Mouse (Mus musculus) heart, postnatal 0 days (tissue): ENCODE measurements around the gene Slc44a4. TPM values are rescaled to one million over a fixed set of nuclear protein-coding genes. Genes with fewer than 3 reads are reported as not detected.

Experiments used
- ATAC-seq: fragments of 200-750 bp; cut with Nextera tagmentation; 2 replicates; pipeline ENCODE4 v1.8.0; 2017; ENCODE audit warnings: low read depth, moderate number of reproducible peaks, moderate library complexity; ENCODE audit not compliant: insufficient read depth
- DNase-seq: peaks from one replicate; pipeline ENCODE4 v3.0.0-alpha.2; 2016; ENCODE audit warnings: low spot score
- H3K27ac ChIP-seq: fragments of 300-500 bp; sonication (generic); 2 replicates; pipeline ENCODE4 v1.5.1; 2014; ENCODE audit warnings: low read depth, mild to moderate bottlenecking
- H3K27me3 ChIP-seq: fragments of 300-500 bp; sonication (generic); 2 replicates; pipeline ENCODE4 v1.6.1; 2014; ENCODE audit warnings: low read length, mixed read lengths; ENCODE audit not compliant: control insufficient read depth, insufficient read depth
- H3K36me3 ChIP-seq: fragments of 300-500 bp; sonication (generic); replicated peaks from 2 replicates; pipeline ENCODE4 v1.6.1; 2014; ENCODE audit warnings: low read length, mixed read lengths; ENCODE audit not compliant: control insufficient read depth, insufficient read depth
- H3K4me1 ChIP-seq: fragments of 300-500 bp; sonication (generic); 2 replicates; pipeline ENCODE4 v1.6.1; 2014; ENCODE audit warnings: antibody characterized with exemption; ENCODE audit not compliant: control insufficient read depth, insufficient read depth
- H3K4me2 ChIP-seq: fragments of 300-500 bp; sonication (generic); 2 replicates; pipeline ENCODE4 v1.6.1; 2014; ENCODE audit warnings: low read depth, mild to moderate bottlenecking, low read length, moderate library complexity
- H3K4me3 ChIP-seq: fragments of 300-500 bp; sonication (generic); 2 replicates; pipeline ENCODE4 v1.5.1; 2014; ENCODE audit warnings: low read depth, low read length
- H3K9ac ChIP-seq: fragments of 300-500 bp; sonication (generic); replicated peaks from 2 replicates; pipeline ENCODE4 v1.6.1; 2014; ENCODE audit warnings: low read depth, low read length, mixed read lengths
- H3K9me3 ChIP-seq: fragments of 300-500 bp; sonication (generic); replicated peaks from 2 replicates; pipeline ENCODE4 v1.6.1; 2016; ENCODE audit warnings: low read length; ENCODE audit not compliant: control insufficient read depth
- CTCF ChIP-seq: IDR thresholded peaks from 2 replicates; pipeline ENCODE4 v1.5.1; 2016; ENCODE audit warnings: antibody characterized with exemption, control low read depth, low read depth
- EP300 ChIP-seq: IDR thresholded peaks from 2 replicates; pipeline ENCODE4 v1.6.1; 2016; ENCODE audit warnings: antibody characterized with exemption, low read depth
- WGBS: fragments of 180-500 bp; shearing (Covaris S2); extraction: QIAGEN DNeasy Blood & Tissue Kit; methylation state at CpG from one replicate; pipeline ENCODE4 v1.1.7; 2014; 5-methylcytosine and 5-hydroxymethylcytosine counted together
- polyA plus RNA-seq: library from polyadenylated mRNA; unstranded; fragments of >200 nt; fragmentation: Nextera tagmentation; extraction: Ambion mirVana; gene quantifications from 2 replicates; pipeline ENCODE4 v1.2.1, GENCODE M21; 2015
- total RNA-seq: library from RNA; depleted of rRNA; stranded (reverse); fragments of >200 nt; gene quantifications from 2 replicates; pipeline ENCODE4 v1.2.3, GENCODE M21; 2014; ENCODE audit warnings: low replicate concordance; rRNA removed

Gene Slc44a4
- total and polyA plus RNA-seq, 2 experiments from 2014 or later = not detected

GRCm38 (mm10) chr17:34975581-34976492, 61.6 kb downstream of the Slc44a4 start:
- ATAC-seq = no peak
- TF ChIP-seq CTCF = no peak
- TF ChIP-seq EP300 = no peak
- DNase-seq = no peak
- Histone ChIP-seq H3K27me3 (no peaks in the 10 kb centered on the region), H3K9me3 (no peaks in the 10 kb centered on the region), H3K4me2 (no peak overlapping the region), H3K4me3 (no peak overlapping the region), H3K4me1 (0 out of 2 replicates have a peak, but pooled peaks cover 7% of the 10 kb centered on the region), H3K9ac (no peak overlapping the region), H3K36me3 (no peaks in the 10 kb centered on the region), H3K27ac (no peak overlapping the region)
- WGBS = 79% methylated on average over 3 of the region's 3 CpGs

DNA sequence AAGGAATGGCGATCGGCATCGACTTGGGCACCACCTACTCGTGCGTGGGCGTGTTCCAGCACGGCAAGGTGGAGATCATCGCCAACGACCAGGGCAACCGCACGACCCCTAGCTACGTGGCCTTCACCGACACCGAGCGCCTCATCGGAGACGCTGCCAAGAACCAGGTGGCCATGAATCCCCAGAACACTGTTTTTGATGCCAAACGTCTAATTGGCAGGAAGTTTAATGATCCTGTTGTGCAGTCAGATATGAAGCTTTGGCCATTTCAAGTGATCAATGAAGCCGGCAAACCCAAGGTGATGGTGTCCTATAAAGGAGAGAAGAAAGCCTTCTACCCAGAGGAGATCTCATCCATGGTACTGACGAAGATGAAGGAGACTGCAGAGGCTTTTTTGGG, 62.7 kb downstream of the Slc44a4 start:
- no peaks in the 10 kb centered on the region for H3K9me3 ChIP-seq
- no peak overlapping the region for H3K9ac ChIP-seq
- no peaks in the 10 kb centered on the region for H3K27me3 ChIP-seq
- 0 out of 2 replicates have a peak, but pooled peaks cover 12% of the 10 kb centered on the region for H3K4me1 ChIP-seq
- H3K4me2 ChIP-seq = no peak overlapping the region
- no peak overlapping the region for H3K4me3 ChIP-seq
- TF ChIP-seq CTCF (no peak), EP300 (no peak)
- 91% methylated on average over 20 of the region's 20 CpGs for WGBS
- no peak for DNase-seq
- no peak overlapping the region for H3K27ac ChIP-seq
- no peaks in the 10 kb centered on the region for H3K36me3 ChIP-seq
- no peak for ATAC-seq

GRCm38 (mm10) chr17:34978239-34978638, 64.0 kb downstream of the Slc44a4 start:
- no peak for DNase-seq
- peaks cover 13% of the 10 kb centered on the region for H3K4me1 ChIP-seq
- H3K27ac ChIP-seq = no peak overlapping the region
- no peaks in the 10 kb centered on the region for H3K36me3 ChIP-seq
- no peak for TF ChIP-seq EP300
- TF ChIP-seq CTCF = no peak
- H3K9me3 ChIP-seq = no peaks in the 10 kb centered on the region
- H3K4me3 ChIP-seq = no peak overlapping the region
- H3K9ac ChIP-seq = no peak overlapping the region
- WGBS = 82% methylated on average over 27 of the region's 27 CpGs
- ATAC-seq = no peak
- H3K4me2 ChIP-seq = no peak overlapping the region
- H3K27me3 ChIP-seq = no peaks in the 10 kb centered on the region

GRCm38 (mm10) chr17:34979631-34980030, 65.4 kb downstream of the Slc44a4 start:
- Histone ChIP-seq H3K27ac (no peak overlapping the region), H3K27me3 (no peaks in the 10 kb centered on the region), H3K4me1 (peaks cover 13% of the 10 kb centered on the region), H3K9me3 (no peaks in the 10 kb centered on the region), H3K4me3 (no peak overlapping the region), H3K4me2 (no peak overlapping the region), H3K36me3 (no peaks in the 10 kb centered on the region), H3K9ac (no peak overlapping the region)
- ATAC-seq = no peak
- WGBS = 89% methylated on average over 4 of the region's 4 CpGs
- no peak for DNase-seq
- TF ChIP-seq CTCF (no peak), EP300 (no peak)

Other genes with a start within 250 kb of the Slc44a4 start
Only the 30 nearest of the 37 such genes appear.
- gene C4b, start 170.6 kb upstream of the Slc44a4 start, total RNA-seq = 0.80 and 0.85 TPM in 2 replicates
- gene C4b, start 170.6 kb upstream of the Slc44a4 start, polyA plus RNA-seq = 0.88 and 0.93 TPM in 2 replicates
- gene Cyp21a1, start 109.9 kb upstream of the Slc44a4 start, total RNA-seq = not detected in 2 replicates
- not detected in 2 replicates for gene Cyp21a1, start 109.9 kb upstream of the Slc44a4 start, polyA plus RNA-seq
- gene Stk19, start 77.5 kb upstream of the Slc44a4 start, total RNA-seq = 2.6 and 9.2 TPM in 2 replicates
- 20.5 and 20.7 TPM in 2 replicates for gene Stk19, start 77.5 kb upstream of the Slc44a4 start, polyA plus RNA-seq
- 19.2 and 22.3 TPM in 2 replicates for gene Dxo, start 77.4 kb upstream of the Slc44a4 start, total RNA-seq
- gene Dxo, start 77.4 kb upstream of the Slc44a4 start, polyA plus RNA-seq = 23.0 and 24.3 TPM in 2 replicates
- gene Skiv2l, start 64.3 kb upstream of the Slc44a4 start, total RNA-seq = 40.3 and 62.1 TPM in 2 replicates
- 15.9 and 18.7 TPM in 2 replicates for gene Skiv2l, start 64.3 kb upstream of the Slc44a4 start, polyA plus RNA-seq
- gene Nelfe, start 64.1 kb upstream of the Slc44a4 start, total RNA-seq = 22.9 and 39.8 TPM in 2 replicates
- 36.3 and 39.9 TPM in 2 replicates for gene Nelfe, start 64.1 kb upstream of the Slc44a4 start, polyA plus RNA-seq
- 1.1 and 2.9 TPM in 2 replicates for gene Cfb, start 51.9 kb upstream of the Slc44a4 start, total RNA-seq
- 1.3 and 2.1 TPM in 2 replicates for gene Cfb, start 51.9 kb upstream of the Slc44a4 start, polyA plus RNA-seq
- gene Zbtb12, start 35.0 kb upstream of the Slc44a4 start, total RNA-seq = 6.1 and 7.6 TPM in 2 replicates
- gene Zbtb12, start 35.0 kb upstream of the Slc44a4 start, polyA plus RNA-seq = 0.63 and 0.93 TPM in 2 replicates
- gene Gm20547, start 32.4 kb upstream of the Slc44a4 start, total RNA-seq = not detected in 2 replicates
- not detected in 2 replicates for gene Gm20547, start 32.4 kb upstream of the Slc44a4 start, polyA plus RNA-seq
- 4.5 and 7.1 TPM in 2 replicates for gene C2, start 16.2 kb upstream of the Slc44a4 start, total RNA-seq
- 2.9 and 3.3 TPM in 2 replicates for gene C2, start 16.2 kb upstream of the Slc44a4 start, polyA plus RNA-seq
- gene Ehmt2, start 16.0 kb upstream of the Slc44a4 start, total RNA-seq = 80.3 and 95.8 TPM in 2 replicates
- gene Ehmt2, start 16.0 kb upstream of the Slc44a4 start, polyA plus RNA-seq = 17.5 and 17.6 TPM in 2 replicates
- 30.1 and 79.2 TPM in 2 replicates for gene Neu1, start 16.8 kb downstream of the Slc44a4 start, total RNA-seq
- gene Neu1, start 16.8 kb downstream of the Slc44a4 start, polyA plus RNA-seq = 18.6 and 19.5 TPM in 2 replicates
- 6.0 and 21.6 TPM in 2 replicates for gene Hspa1b, start 44.8 kb downstream of the Slc44a4 start, total RNA-seq
- 0.14 and 0.25 TPM in 2 replicates for gene Hspa1b, start 44.8 kb downstream of the Slc44a4 start, polyA plus RNA-seq
- gene Gm20481, start 55.4 kb downstream of the Slc44a4 start, total RNA-seq = not detected in 2 replicates
- not detected in 2 replicates for gene Gm20481, start 55.4 kb downstream of the Slc44a4 start, polyA plus RNA-seq
- 8.2 and 10.2 TPM in 2 replicates for gene Hspa1a, start 57.7 kb downstream of the Slc44a4 start, total RNA-seq
- gene Hspa1a, start 57.7 kb downstream of the Slc44a4 start, polyA plus RNA-seq = 2.5 and 2.8 TPM in 2 replicates
- gene Hspa1l, start 58.2 kb downstream of the Slc44a4 start, total RNA-seq = 3.3 and 5.1 TPM in 2 replicates
- gene Hspa1l, start 58.2 kb downstream of the Slc44a4 start, polyA plus RNA-seq = 1.6 and 1.8 TPM in 2 replicates
- 23.1 and 43.3 TPM in 2 replicates for gene Lsm2, start 67.4 kb downstream of the Slc44a4 start, total RNA-seq
- 63.5 and 64.2 TPM in 2 replicates for gene Lsm2, start 67.4 kb downstream of the Slc44a4 start, polyA plus RNA-seq
- 61.5 and 92.0 TPM in 2 replicates for gene Vars, start 86.5 kb downstream of the Slc44a4 start, total RNA-seq
- 20.4 and 21.7 TPM in 2 replicates for gene Vars, start 86.5 kb downstream of the Slc44a4 start, polyA plus RNA-seq
- 0.77 and 0.92 TPM in 2 replicates for gene Vwa7, start 102.1 kb downstream of the Slc44a4 start, total RNA-seq
- 0.43 and 0.63 TPM in 2 replicates for gene Vwa7, start 102.1 kb downstream of the Slc44a4 start, polyA plus RNA-seq
- gene Sapcd1, start 113.5 kb downstream of the Slc44a4 start, total RNA-seq = 2.1 and 9.6 TPM in 2 replicates
- 0.77 and 1.2 TPM in 2 replicates for gene Sapcd1, start 113.5 kb downstream of the Slc44a4 start, polyA plus RNA-seq
- 1.2 and 5.0 TPM in 2 replicates for gene Msh5, start 132.3 kb downstream of the Slc44a4 start, total RNA-seq
- 1.4 and 1.7 TPM in 2 replicates for gene Msh5, start 132.3 kb downstream of the Slc44a4 start, polyA plus RNA-seq
- 194 and 223 TPM in 2 replicates for gene Clic1, start 135.5 kb downstream of the Slc44a4 start, total RNA-seq
- 203 and 205 TPM in 2 replicates for gene Clic1, start 135.5 kb downstream of the Slc44a4 start, polyA plus RNA-seq
- gene Ddah2, start 144.6 kb downstream of the Slc44a4 start, total RNA-seq = 97.1 and 114 TPM in 2 replicates
- gene Ddah2, start 144.6 kb downstream of the Slc44a4 start, polyA plus RNA-seq = 128 and 130 TPM in 2 replicates
- gene Ly6g6c, start 150.9 kb downstream of the Slc44a4 start, total RNA-seq = not detected in 2 replicates
- not detected in 2 replicates for gene Ly6g6c, start 150.9 kb downstream of the Slc44a4 start, polyA plus RNA-seq
- 0.15 TPM in 1 of 2 replicates, not detected in the other for gene Mpig6b, start 151.7 kb downstream of the Slc44a4 start, total RNA-seq
- gene Mpig6b, start 151.7 kb downstream of the Slc44a4 start, polyA plus RNA-seq = 0.15 and 0.16 TPM in 2 replicates
- 1.6 TPM in 1 of 2 replicates, not detected in the other for gene Ly6g6e, start 162.4 kb downstream of the Slc44a4 start, total RNA-seq
- gene Ly6g6e, start 162.4 kb downstream of the Slc44a4 start, polyA plus RNA-seq = 0.22 and 0.32 TPM in 2 replicates
- gene Ly6g6d, start 163.6 kb downstream of the Slc44a4 start, total RNA-seq = 3.8 TPM in 1 of 2 replicates, not detected in the other
- gene Ly6g6d, start 163.6 kb downstream of the Slc44a4 start, polyA plus RNA-seq = 3.0 and 3.3 TPM in 2 replicates
- not detected in 2 replicates for gene Ly6g6f, start 171.1 kb downstream of the Slc44a4 start, total RNA-seq
- gene Ly6g6f, start 171.1 kb downstream of the Slc44a4 start, polyA plus RNA-seq = 0.10 TPM in 1 of 2 replicates, not detected in the other
- 74.3 and 131 TPM in 2 replicates for gene Abhd16a, start 174.8 kb downstream of the Slc44a4 start, total RNA-seq
- gene Abhd16a, start 174.8 kb downstream of the Slc44a4 start, polyA plus RNA-seq = 73.2 and 74.1 TPM in 2 replicates
- not detected in 2 replicates for gene Ly6g5c, start 193.8 kb downstream of the Slc44a4 start, total RNA-seq
- gene Ly6g5c, start 193.8 kb downstream of the Slc44a4 start, polyA plus RNA-seq = 0.25 and 0.26 TPM in 2 replicates